Mouse (Mus musculus) ES-Bruce4 (cell line): ENCODE measurements around the gene Antxr1. TPM values are rescaled to one million over a fixed set of nuclear protein-coding genes. Genes with fewer than 3 reads are reported as not detected.

Source experiments
- H3K27ac ChIP-seq: 2 replicates; pipeline ENCODE4 v1.5.1; 2012; ENCODE audit warnings: low read length, inconsistent platforms; ENCODE audit not compliant: insufficient read depth
- H3K27me3 ChIP-seq: 2 replicates; pipeline ENCODE4 v1.6.1; 2012; ENCODE audit warnings: mild to moderate bottlenecking, low read length, inconsistent platforms; ENCODE audit not compliant: control insufficient read depth, poor library complexity, insufficient read depth, severe bottlenecking
- H3K36me3 ChIP-seq: 2 replicates; pipeline ENCODE4 v1.6.1; 2012; ENCODE audit warnings: inconsistent platforms, mild to moderate bottlenecking, low read length, moderate library complexity; ENCODE audit not compliant: control insufficient read depth, poor library complexity, insufficient read depth, severe bottlenecking
- H3K4me1 ChIP-seq: one replicate; pipeline ENCODE4 v1.8.1; 2011; ENCODE audit warnings: low read length; ENCODE audit not compliant: control insufficient read depth, insufficient read depth
- H3K4me3 ChIP-seq: 2 replicates; pipeline ENCODE4 v1.5.1; 2011; ENCODE audit warnings: low read depth, mild to moderate bottlenecking, low read length
- H3K9ac ChIP-seq: 2 replicates; pipeline ENCODE4 v1.6.1; 2012; ENCODE audit warnings: low read depth, mild to moderate bottlenecking, inconsistent platforms; ENCODE audit not compliant: poor library complexity, severe bottlenecking
- H3K9me3 ChIP-seq: replicated peaks from 2 replicates; pipeline ENCODE4 v1.6.1; 2012; ENCODE audit warnings: mild to moderate bottlenecking, low read length, inconsistent platforms; ENCODE audit not compliant: control insufficient read depth, poor library complexity, insufficient read depth, severe bottlenecking
- CTCF ChIP-seq: IDR thresholded peaks from one replicate; pipeline ENCODE4 v1.8.1; 2011; ENCODE audit warnings: low read depth, low read length
- EP300 ChIP-seq: IDR thresholded peaks from 2 replicates; pipeline ENCODE4 v1.6.1; 2011; ENCODE audit warnings: low read depth, low read length; ENCODE audit not compliant: insufficient read depth
- POLR2A ChIP-seq: IDR thresholded peaks from one replicate; pipeline ENCODE4 v1.8.1; 2011; ENCODE audit warnings: low read length; ENCODE audit not compliant: insufficient read depth
- polyA plus RNA-seq: library from polyadenylated mRNA; stranded (reverse); fragments of >200 nt; gene quantifications from 2 replicates; pipeline ENCODE4 v1.2.4, GENCODE M21; 2011; ENCODE audit warnings: low read depth; ENCODE audit not compliant: missing spikeins, insufficient read depth, insufficient read length

The Antxr1 gene
- polyA plus RNA-seq, 1 experiment, result 1.6 TPM

GRCm38 (mm10) chr6:87153231-87153580 lies 182.4 kb downstream of the Antxr1 start:
- TF ChIP-seq POLR2A (no peak), EP300 (no peak), CTCF (no peak)
- Histone ChIP-seq H3K27me3 (no peaks in the 10 kb centered on the region), H3K27ac (no peak overlapping the region), H3K4me3 (no peak overlapping the region), H3K9ac (no peak overlapping the region), H3K36me3 (no peaks in the 10 kb centered on the region), H3K4me1 (no peaks in the 10 kb centered on the region), H3K9me3 (no peaks in the 10 kb centered on the region)

GRCm38 (mm10) chr6:87152461-87153230 lies 183.0 kb downstream of the Antxr1 start:
- no peak overlapping the region for H3K27ac ChIP-seq

GRCm38 (mm10) chr6:87151427-87151826 lies 184.2 kb downstream of the Antxr1 start:
- Histone ChIP-seq H3K36me3 (no peaks in the 10 kb centered on the region), H3K4me3 (no peak overlapping the region), H3K27ac (no peak overlapping the region), H3K9ac (no peak overlapping the region), H3K27me3 (no peaks in the 10 kb centered on the region), H3K4me1 (no peaks in the 10 kb centered on the region), H3K9me3 (no peaks in the 10 kb centered on the region)
- no peak for TF ChIP-seq CTCF
- no peak for TF ChIP-seq POLR2A
- TF ChIP-seq EP300, result no peak

More at GRCm38 (mm10) chr6:87152461-87153230, 183.0 kb downstream of the Antxr1 start:
- TF ChIP-seq POLR2A (no peak), CTCF (no peak), EP300 (no peak)
- H3K27me3 ChIP-seq, result no peaks in the 10 kb centered on the region
- H3K36me3 ChIP-seq, result no peaks in the 10 kb centered on the region
- no peaks in the 10 kb centered on the region for H3K9me3 ChIP-seq
- H3K4me3 ChIP-seq, result no peak overlapping the region
- H3K4me1 ChIP-seq, result no peaks in the 10 kb centered on the region
- H3K9ac ChIP-seq, result no peak overlapping the region

- TF ChIP-seq CTCF (no peak), POLR2A (no peak), EP300 (no peak)
- H3K27me3 ChIP-seq, result no peaks in the 10 kb centered on the region
- H3K9me3 ChIP-seq, result no peaks in the 10 kb centered on the region
- no peaks in the 10 kb centered on the region for H3K36me3 ChIP-seq
- no peak overlapping the region for H3K27ac ChIP-seq
- H3K4me3 ChIP-seq, result no peak overlapping the region
- H3K4me1 ChIP-seq, result no peaks in the 10 kb centered on the region
- no peak overlapping the region for H3K9ac ChIP-seq
Observed at GRCm38 (mm10) chr6:87150471-87150870, 185.2 kb downstream of the Antxr1 start.

GRCm38 (mm10) chr6:87147921-87148320 lies 187.7 kb downstream of the Antxr1 start:
- no peaks in the 10 kb centered on the region for H3K9me3 ChIP-seq
- no peak for TF ChIP-seq EP300
- TF ChIP-seq CTCF, result no peak
- TF ChIP-seq POLR2A, result no peak
- no peaks in the 10 kb centered on the region for H3K4me1 ChIP-seq
- no peak overlapping the region for H3K27ac ChIP-seq
- H3K27me3 ChIP-seq, result no peaks in the 10 kb centered on the region
- H3K36me3 ChIP-seq, result no peaks in the 10 kb centered on the region
- no peak overlapping the region for H3K4me3 ChIP-seq
- no peak overlapping the region for H3K9ac ChIP-seq

- no peak overlapping the region for H3K27ac ChIP-seq
- no peak overlapping the region for H3K4me3 ChIP-seq
- no peaks in the 10 kb centered on the region for H3K9me3 ChIP-seq
- H3K9ac ChIP-seq, result no peak overlapping the region
- no peaks in the 10 kb centered on the region for H3K27me3 ChIP-seq
- TF ChIP-seq EP300 (no peak), CTCF (no peak), POLR2A (no peak)
- no peaks in the 10 kb centered on the region for H3K36me3 ChIP-seq
- H3K4me1 ChIP-seq, result no peaks in the 10 kb centered on the region
Observed at GRCm38 (mm10) chr6:87143594-87143993, 192.0 kb downstream of the Antxr1 start.
